Mouse (Mus musculus) liver, embryonic 13.5 days (tissue): ENCODE measurements around the gene Cd101. TPM values are rescaled to one million over a fixed set of nuclear protein-coding genes. Genes with fewer than 3 reads are reported as not detected.
A peak's percentile ranks its signal among the peaks of the same experiment; 100 is the strongest.

ENCODE experiments used
- ATAC-seq: fragments of 200-750 bp; cut with Nextera tagmentation; 2 replicates; pipeline ENCODE4 v1.8.0; 2017; ENCODE audit warnings: low read depth, mild to moderate bottlenecking, moderate number of reproducible peaks, moderate library complexity
- DNase-seq: peaks from one replicate; pipeline ENCODE4 v3.0.0; 2022
- H3K27ac ChIP-seq: fragments of 300-500 bp; sonication (generic); 2 replicates; pipeline ENCODE4 v1.5.1; 2015; ENCODE audit warnings: moderate library complexity, mild to moderate bottlenecking, inconsistent platforms
- H3K27me3 ChIP-seq: fragments of 300-500 bp; sonication (generic); 2 replicates; pipeline ENCODE4 v1.6.1; 2015; ENCODE audit warnings: mild to moderate bottlenecking, inconsistent platforms
- H3K36me3 ChIP-seq: fragments of 300-500 bp; sonication (generic); 2 replicates; pipeline ENCODE4 v1.6.1; 2015; ENCODE audit warnings: mild to moderate bottlenecking, inconsistent platforms
- H3K4me1 ChIP-seq: fragments of 300-500 bp; sonication (generic); replicated peaks from 2 replicates; pipeline ENCODE4 v1.6.1; 2015; ENCODE audit warnings: inconsistent platforms
- H3K4me2 ChIP-seq: fragments of 300-500 bp; sonication (generic); 2 replicates; pipeline ENCODE4 v1.6.1; 2015; ENCODE audit warnings: inconsistent platforms, mild to moderate bottlenecking, moderate library complexity
- H3K4me3 ChIP-seq: fragments of 300-500 bp; sonication (generic); replicated peaks from 2 replicates; pipeline ENCODE4 v1.5.1; 2015; ENCODE audit warnings: mild to moderate bottlenecking, inconsistent platforms
- H3K9ac ChIP-seq: fragments of 300-500 bp; sonication (generic); 2 replicates; pipeline ENCODE4 v1.6.1; 2015; ENCODE audit warnings: mild to moderate bottlenecking, inconsistent platforms
- H3K9me3 ChIP-seq: fragments of 300-500 bp; sonication (generic); replicated peaks from 2 replicates; pipeline ENCODE4 v1.6.1; 2016; ENCODE audit warnings: inconsistent platforms
- whole genome bisulfite sequencing: fragments of 180-500 bp; shearing (Covaris S2); methylation state at CpG from one replicate; pipeline ENCODE4 v1.1.7; 2015; ENCODE audit not compliant: insufficient replicate concordance; 5-methylcytosine and 5-hydroxymethylcytosine counted together
- polyA plus RNA-seq: library from polyadenylated mRNA; unstranded; fragments of >200 nt; fragmentation: Nextera tagmentation; extraction: Ambion mirVana; gene quantifications from 2 replicates; pipeline ENCODE4 v1.2.1, GENCODE M21; 2015

The Cd101 gene
- polyA plus RNA-seq, 1 experiment from 2014 or later: 0.03 TPM

DNA sequence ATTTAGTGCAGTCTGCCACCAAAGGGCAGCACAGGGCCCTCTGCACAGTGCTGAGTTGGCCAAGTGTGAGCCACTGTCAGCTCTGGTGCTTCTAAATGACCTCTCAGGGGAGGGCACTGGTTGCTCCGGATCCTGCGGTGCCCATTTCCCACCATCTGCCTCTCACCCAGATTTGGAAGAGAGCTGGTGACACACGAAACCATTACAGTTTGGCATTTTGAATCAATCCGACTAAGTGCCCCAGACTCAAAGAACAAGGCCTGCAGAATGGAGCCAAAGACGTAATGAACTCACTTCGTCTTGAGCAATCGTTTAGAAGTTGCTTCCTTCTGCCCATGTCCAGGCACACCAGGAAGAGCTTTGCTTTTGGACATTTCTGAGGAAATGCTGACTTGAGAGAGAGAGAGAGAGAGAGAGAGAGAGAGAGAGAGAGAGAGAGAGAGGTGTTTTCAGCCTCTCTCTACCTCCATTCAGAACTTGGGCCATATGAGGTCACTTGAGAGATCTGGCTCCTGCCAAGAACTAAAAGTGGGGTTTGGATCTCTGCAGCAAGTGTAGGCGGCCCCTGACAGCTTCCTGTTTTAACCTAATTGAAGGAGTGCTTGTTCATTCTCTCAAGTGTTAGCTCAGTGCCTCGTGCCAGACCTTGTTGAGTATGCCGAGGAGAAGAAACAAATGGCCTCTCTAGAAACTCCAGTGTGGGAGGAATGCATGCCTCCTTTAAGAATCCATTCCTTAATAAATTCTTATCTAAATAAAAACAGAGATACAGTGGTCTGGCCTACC is 31.4 kb downstream of the Cd101 start:
- Histone ChIP-seq H3K36me3 (no peaks in the 10 kb centered on the region), H3K4me3 (no peak overlapping the region), H3K9me3 (no peaks in the 10 kb centered on the region), H3K4me2 (no peak overlapping the region), H3K27ac (no peak overlapping the region), H3K4me1 (no peaks in the 10 kb centered on the region), H3K9ac (no peak overlapping the region), H3K27me3 (no peaks in the 10 kb centered on the region; the same call in 1 of the 2 replicates)
- ATAC-seq (no peak), DNase-seq (no peak)
- 53% methylated on average over 10 of the region's 10 CpGs for WGBS

DNA sequence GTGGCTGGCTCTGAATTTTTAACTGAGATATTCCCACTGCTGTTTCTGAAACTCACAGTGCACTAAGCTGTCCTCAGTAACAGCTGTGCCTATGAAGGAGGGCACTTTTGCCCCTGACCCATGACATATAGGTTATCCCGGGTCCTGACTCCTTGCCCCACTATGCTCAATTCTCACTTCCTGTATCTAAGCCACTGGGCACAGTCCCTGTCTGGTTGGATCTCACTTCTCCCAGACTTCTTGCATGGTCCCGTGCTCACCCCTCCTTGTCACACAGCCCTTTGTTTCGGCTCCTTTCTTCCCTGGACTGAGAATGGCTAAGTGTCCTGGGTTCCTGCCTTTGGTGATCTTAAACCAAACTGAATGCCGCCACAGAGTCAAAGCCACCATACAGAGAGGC is 35.1 kb downstream of the Cd101 start:
- WGBS: 65% methylated on average over 4 of the region's 4 CpGs
- no peak for ATAC-seq
- no peak overlapping the region for H3K9ac ChIP-seq
- H3K27ac ChIP-seq: no peak overlapping the region
- no peaks in the 10 kb centered on the region for H3K4me1 ChIP-seq
- H3K36me3 ChIP-seq: no peaks in the 10 kb centered on the region
- no peak overlapping the region for H3K4me2 ChIP-seq
- DNase-seq: no peak
- no peaks in the 10 kb centered on the region for H3K9me3 ChIP-seq
- H3K27me3 ChIP-seq: no peaks in the 10 kb centered on the region
- H3K4me3 ChIP-seq: no peak overlapping the region

DNA sequence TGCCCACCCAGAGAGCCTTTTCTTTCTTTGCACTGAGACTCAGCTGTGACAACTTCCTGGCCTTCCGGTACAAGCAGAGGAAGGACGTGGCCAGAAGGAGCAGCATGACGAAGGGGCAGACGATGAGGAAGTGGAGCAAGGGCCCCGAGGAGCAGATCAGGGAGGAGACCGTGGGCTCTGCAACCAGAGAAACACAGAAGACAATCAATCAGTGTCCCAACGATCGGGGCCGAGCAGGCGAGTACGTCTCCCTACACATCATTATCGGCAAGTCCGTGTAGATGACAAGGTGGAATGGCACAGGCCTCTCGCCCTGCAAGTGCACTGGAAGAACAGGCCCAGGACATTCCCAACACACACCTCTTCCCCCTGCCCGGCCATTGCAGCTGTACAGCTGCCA is 35.6 kb downstream of the Cd101 start:
- DNase-seq: no peak
- Histone ChIP-seq H3K27me3 (no peaks in the 10 kb centered on the region), H3K9me3 (no peaks in the 10 kb centered on the region), H3K27ac (no peak overlapping the region), H3K4me2 (no peak overlapping the region), H3K4me1 (no peaks in the 10 kb centered on the region), H3K36me3 (no peaks in the 10 kb centered on the region), H3K4me3 (no peak overlapping the region), H3K9ac (no peak overlapping the region)
- WGBS: 24% methylated on average over 15 of the region's 15 CpGs
- ATAC-seq: no peak

DNA sequence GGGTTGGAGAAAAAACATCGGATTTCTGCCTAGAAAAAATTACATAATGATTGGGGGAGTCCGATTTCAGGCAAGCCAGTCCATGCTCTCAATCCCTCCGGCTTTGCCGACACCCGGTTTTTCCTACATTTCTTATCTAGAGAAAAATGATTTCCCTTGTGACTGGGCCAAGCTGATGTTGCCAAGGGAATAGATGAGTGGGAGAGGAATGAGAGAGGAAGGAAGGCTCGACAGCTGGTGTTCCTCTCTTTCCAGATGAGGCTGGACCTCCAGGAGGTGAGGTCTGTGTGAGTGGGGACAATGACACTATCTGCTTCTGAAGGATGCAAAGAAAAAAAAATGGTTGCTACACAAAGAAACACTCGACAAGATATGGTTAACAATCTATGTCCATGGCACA is 36.2 kb downstream of the Cd101 start:
- H3K4me1 ChIP-seq: no peaks in the 10 kb centered on the region
- ATAC-seq: no peak
- no peaks in the 10 kb centered on the region for H3K9me3 ChIP-seq
- no peak overlapping the region for H3K4me3 ChIP-seq
- H3K27me3 ChIP-seq: no peaks in the 10 kb centered on the region
- H3K27ac ChIP-seq: no peak overlapping the region
- DNase-seq: no peak
- WGBS: 64% methylated on average over 7 of the region's 7 CpGs
- H3K4me2 ChIP-seq: no peak overlapping the region
- no peak overlapping the region for H3K9ac ChIP-seq
- H3K36me3 ChIP-seq: no peaks in the 10 kb centered on the region

DNA sequence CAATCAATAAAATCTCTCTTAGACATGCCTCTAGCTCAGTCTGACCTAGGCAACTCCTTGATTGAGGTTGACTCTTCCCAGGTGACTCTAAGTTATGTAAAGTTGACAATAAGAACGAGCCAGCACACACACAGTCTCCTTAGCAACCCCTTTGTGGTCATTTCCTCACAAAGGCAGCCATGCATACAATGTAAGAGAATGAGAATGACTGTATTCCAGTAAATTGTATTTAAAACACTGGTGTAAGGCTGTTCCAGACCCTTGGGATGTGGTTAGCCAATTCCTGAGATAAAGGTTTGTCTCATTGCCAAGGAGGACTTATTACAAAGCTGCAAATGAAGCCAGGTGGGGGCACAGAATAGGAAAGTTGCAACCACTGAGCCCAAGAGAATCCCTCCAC is 39.1 kb downstream of the Cd101 start:
- no peaks in the 10 kb centered on the region for H3K9me3 ChIP-seq
- H3K27ac ChIP-seq: no peak overlapping the region
- H3K27me3 ChIP-seq: no peaks in the 10 kb centered on the region
- 54% methylated on average over 1 of the region's 1 CpGs for WGBS
- ATAC-seq: no peak
- H3K36me3 ChIP-seq: no peaks in the 10 kb centered on the region
- H3K4me2 ChIP-seq: no peak overlapping the region
- no peak overlapping the region for H3K4me3 ChIP-seq
- DNase-seq: no peak
- H3K4me1 ChIP-seq: no peaks in the 10 kb centered on the region
- no peak overlapping the region for H3K9ac ChIP-seq

DNA sequence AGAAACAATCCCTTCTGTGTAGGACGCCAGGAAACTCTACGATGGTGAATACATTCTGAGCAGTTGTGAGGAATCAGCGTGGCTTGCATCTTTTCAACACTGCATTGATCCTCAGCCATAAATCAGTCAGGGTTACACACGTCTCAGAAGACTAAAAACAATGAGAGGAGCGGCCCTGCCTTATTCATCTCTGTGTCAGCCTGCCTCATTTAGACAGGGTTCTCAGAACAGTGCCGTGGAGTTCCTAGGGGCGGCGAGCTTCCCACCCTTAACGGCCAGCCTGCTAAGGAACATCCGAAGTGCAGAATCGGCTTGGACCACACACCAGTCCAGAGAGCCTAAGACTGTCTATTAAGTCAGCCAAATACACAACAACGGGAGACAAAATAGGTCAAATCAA is 39.9 kb downstream of the Cd101 start:
- Histone ChIP-seq H3K27ac (no peak overlapping the region), H3K4me2 (no peak overlapping the region), H3K9ac (no peak overlapping the region), H3K4me3 (no peak overlapping the region), H3K9me3 (no peaks in the 10 kb centered on the region), H3K4me1 (no peaks in the 10 kb centered on the region), H3K36me3 (no peaks in the 10 kb centered on the region), H3K27me3 (no peaks in the 10 kb centered on the region)
- WGBS: 57% methylated on average over 12 of the region's 12 CpGs
- no peak for ATAC-seq
- DNase-seq: no peak

DNA sequence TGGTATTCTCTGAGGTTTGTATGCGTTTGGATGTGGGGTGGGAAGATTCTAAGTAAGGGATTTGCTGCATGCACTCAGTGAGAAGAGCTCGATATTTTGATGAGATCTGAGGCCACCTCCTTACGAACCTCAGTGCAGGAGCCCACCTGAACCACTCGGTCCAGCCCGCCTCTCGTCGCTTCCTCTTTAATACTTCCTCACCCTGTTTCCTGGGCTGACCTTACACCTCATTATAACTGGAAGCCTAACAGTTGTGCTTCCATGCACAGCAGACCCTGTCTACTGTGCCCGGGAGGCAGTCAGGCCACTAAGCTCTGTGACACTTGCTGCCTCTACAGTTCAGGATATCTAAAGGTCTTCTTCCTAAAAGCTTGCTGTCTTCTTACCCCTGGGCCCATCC is 50.1 kb downstream of the Cd101 start:
- DNase-seq: no peak
- H3K9me3 ChIP-seq: no peaks in the 10 kb centered on the region
- no peak overlapping the region for H3K27ac ChIP-seq
- no peaks in the 10 kb centered on the region for H3K4me1 ChIP-seq
- H3K4me3 ChIP-seq: no peak overlapping the region
- H3K4me2 ChIP-seq: no peak overlapping the region
- no peaks in the 10 kb centered on the region for H3K36me3 ChIP-seq
- H3K27me3 ChIP-seq: no peaks in the 10 kb centered on the region
- ATAC-seq: no peak
- no peak overlapping the region for H3K9ac ChIP-seq
- 30% methylated on average over 8 of the region's 8 CpGs for WGBS

DNA sequence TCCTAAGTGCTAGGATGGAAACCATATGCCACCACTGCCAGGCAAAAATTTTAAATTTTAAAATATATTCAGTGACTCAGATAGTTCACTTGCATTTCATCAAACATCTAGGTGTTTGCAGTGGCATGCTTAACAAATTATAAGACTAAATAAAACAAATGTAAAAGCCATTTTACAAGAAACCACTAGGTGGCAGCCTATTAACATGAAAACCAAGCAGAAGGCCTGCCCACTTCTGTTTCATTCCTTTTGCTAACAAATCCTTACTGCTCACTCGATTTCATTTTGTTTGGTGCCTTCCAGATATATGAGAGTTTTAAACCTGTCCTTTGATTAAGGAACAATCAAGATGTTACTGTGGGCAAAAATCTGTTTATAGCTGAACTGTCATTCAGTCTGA is 55.5 kb downstream of the Cd101 start:
- Histone ChIP-seq H3K4me2 (no peak overlapping the region), H3K9me3 (no peaks in the 10 kb centered on the region), H3K9ac (no peak overlapping the region), H3K27me3 (no peaks in the 10 kb centered on the region), H3K36me3 (no peaks in the 10 kb centered on the region), H3K27ac (no peak overlapping the region), H3K4me1 (peaks cover 6% of the 10 kb centered on the region; the same call in 1 of the 2 replicates), H3K4me3 (no peak overlapping the region)
- no peak for DNase-seq
- no peak for ATAC-seq
- 4% methylated on average over 1 of the region's 1 CpGs for WGBS

DNA sequence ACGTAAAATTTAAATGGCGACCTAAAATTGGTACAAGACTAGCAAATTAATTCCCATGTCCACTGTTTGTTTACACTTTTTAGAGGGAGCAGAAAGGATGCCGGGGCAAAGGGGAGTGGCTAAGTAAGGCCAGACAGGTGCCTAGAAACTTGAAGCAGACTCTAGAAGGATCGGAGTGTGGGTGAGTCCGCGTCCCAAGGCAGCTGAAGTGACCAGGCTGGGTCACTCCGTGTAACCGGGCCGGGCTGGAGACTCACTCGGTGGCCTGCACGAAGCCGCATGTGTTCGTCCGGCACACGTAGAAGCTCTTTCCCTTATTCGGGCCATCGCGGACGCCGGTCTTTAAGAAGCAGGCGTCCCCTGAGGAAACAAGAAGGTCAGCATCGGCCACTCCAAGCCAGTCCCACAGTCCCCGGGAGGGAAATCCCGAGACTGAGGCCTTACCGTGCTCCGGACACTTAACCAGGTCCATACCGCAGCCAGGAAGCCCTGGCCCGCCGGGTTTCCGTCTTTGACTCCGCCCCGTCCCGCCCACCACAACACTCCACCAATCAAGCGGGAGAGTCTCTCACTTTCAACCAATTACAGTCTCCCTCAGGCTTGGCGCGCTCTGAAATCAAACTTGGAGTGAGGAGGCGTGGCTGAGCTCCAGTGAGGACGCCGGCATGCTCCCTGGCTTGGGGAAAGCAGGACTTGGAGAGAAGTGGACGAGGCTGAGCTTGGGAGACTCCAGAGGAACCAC is 60.0 kb downstream of the Cd101 start, which contains the start of gene Ttf2:
Gene Ttf2 (minus strand): TSS at position 488 of the 742 bp plus-strand sequence.
- Histone ChIP-seq H3K4me1 (peaks cover 12% of the 10 kb centered on the region), H3K27ac (peak within 1 kb of the TSS; percentile 58), H3K36me3 (peaks cover 16% of the 10 kb centered on the region), H3K9ac (peak within 1 kb of the TSS; percentile 84), H3K27me3 (no peaks in the 10 kb centered on the region), H3K4me3 (peak within 1 kb of the TSS; percentile 81), H3K9me3 (no peaks in the 10 kb centered on the region), H3K4me2 (peak within 1 kb of the TSS; percentile 87)
- ATAC-seq (peak; percentile 99), DNase-seq (peak; percentile 86)
- WGBS: under 1% methylated on average over 40 of the region's 40 CpGs

DNA sequence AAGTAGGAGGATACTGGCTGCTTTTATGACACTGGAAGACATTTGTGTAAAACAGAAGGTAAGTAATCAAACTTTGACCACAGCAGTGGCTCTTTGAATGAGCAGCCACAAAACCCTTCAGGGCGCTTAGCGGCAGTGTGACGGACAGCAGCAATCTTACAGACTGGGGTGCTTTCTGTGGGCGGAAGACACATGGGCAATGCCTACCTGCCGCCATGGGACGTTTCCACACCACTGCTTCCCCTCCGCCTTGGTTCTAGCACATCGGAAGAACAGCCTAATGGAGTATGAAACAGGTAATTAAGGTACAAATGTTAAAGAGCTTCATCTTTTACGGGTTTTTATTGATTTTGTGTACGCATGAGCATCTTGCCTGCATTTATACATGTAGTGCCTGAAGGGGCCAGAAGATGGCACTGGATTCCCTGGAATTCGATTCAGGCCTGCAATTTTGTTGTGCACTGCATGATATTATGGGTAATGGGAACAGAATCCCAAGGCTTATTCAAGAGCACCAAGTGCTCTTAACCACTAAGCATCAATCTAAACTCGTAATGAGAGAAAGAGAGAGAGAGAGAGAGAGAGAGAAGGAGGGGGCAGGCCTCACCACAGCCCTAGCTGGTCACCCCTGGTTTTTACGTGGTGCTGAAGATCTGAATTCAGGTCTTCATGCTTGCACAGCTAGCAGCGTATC is 65.4 kb downstream of the Cd101 start:
- H3K4me2 ChIP-seq: no peak overlapping the region
- H3K36me3 ChIP-seq: peaks cover 68% of the 10 kb centered on the region
- 82% methylated on average over 14 of the region's 14 CpGs for WGBS
- no peaks in the 10 kb centered on the region for H3K27me3 ChIP-seq
- DNase-seq (no peak), ATAC-seq (no peak)
- H3K27ac ChIP-seq: no peak overlapping the region
- no peak overlapping the region for H3K9ac ChIP-seq
- H3K4me3 ChIP-seq: no peak overlapping the region
- peaks cover 16% of the 10 kb centered on the region for H3K4me1 ChIP-seq
- no peaks in the 10 kb centered on the region for H3K9me3 ChIP-seq

DNA sequence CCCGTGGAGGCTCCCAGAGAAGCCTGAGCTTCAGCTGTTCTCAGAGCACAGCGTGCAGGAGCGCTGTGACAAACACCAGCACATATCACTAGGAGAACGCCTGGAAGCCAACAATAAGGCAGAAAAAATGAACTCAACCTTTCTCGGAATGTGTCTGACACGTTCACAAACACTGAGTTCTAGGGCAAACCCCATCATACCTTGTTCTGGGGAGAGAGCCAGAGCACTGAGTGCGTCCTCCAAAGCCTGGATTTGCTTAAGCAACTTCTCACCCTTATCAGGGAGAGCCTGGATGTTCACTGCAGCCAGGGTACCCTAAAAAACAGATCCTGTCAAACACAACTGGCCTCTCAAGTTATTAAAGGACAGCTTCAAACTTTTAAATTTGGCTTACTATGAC is 67.9 kb downstream of the Cd101 start:
- no peak for ATAC-seq
- WGBS: 79% methylated on average over 7 of the region's 7 CpGs
- no peaks in the 10 kb centered on the region for H3K9me3 ChIP-seq
- H3K36me3 ChIP-seq: peaks cover 85% of the 10 kb centered on the region
- no peak overlapping the region for H3K9ac ChIP-seq
- no peaks in the 10 kb centered on the region for H3K27me3 ChIP-seq
- no peak overlapping the region for H3K4me3 ChIP-seq
- H3K4me2 ChIP-seq: no peak overlapping the region
- peak overlapping the region; percentile 6; the same call in 1 of the 2 replicates for H3K27ac ChIP-seq
- no peak for DNase-seq
- peaks cover 10% of the 10 kb centered on the region for H3K4me1 ChIP-seq
